Mouse (Mus musculus): ENCODE data around the gene Gtdc1. TPM values are rescaled to one million over a fixed set of nuclear protein-coding genes. Genes with fewer than 3 reads are reported as not detected.
A peak's percentile ranks its signal among the peaks of the same experiment; 100 is the strongest.

The Gtdc1 gene
- total RNA-seq (2021) = 10 to 100 TPM; 61.6 to 66.2 TPM

DNA sequence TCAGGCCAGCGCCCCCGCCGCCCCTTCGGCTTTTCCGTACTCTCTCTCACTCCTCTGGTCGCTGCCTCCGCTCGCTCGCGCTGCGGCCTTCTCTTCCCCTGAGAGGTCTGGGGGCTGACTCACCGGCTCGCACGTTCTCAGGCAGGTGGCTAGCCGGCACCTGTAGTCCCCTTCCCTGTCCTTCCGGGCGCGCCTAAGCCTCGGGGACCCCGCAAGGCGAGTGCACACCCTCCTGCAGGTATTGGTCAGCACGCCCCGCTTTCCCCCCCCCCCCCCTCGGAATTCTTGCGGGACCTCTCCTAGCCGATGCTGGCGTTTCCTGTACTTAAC lies at the start of gene Gtdc1:
Gene Gtdc1 (minus strand): TSS at position 176 of the 330 bp plus-strand sequence.
- no peak for DNase-seq

DNA sequence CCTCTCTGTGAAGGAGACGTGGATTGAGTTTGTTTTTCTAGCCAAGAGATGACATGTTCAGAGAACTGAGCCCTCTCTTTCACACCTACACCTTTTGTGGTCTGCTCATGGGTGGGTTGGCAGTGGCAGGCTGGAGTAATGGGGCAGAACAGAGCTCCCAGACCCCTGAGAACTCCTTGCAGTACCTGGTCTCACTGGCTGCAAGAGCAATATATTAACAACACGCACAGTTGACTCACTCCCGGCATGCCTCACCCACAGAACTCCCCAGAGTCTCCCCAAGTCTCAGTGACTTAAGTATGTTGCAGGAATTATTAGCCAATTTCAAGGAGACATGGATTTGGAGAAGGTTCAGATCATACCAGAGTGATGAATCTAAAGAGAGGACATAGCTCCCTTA lies 49.6 kb upstream of the Gtdc1 start:
- DNase-seq = no peak

DNA sequence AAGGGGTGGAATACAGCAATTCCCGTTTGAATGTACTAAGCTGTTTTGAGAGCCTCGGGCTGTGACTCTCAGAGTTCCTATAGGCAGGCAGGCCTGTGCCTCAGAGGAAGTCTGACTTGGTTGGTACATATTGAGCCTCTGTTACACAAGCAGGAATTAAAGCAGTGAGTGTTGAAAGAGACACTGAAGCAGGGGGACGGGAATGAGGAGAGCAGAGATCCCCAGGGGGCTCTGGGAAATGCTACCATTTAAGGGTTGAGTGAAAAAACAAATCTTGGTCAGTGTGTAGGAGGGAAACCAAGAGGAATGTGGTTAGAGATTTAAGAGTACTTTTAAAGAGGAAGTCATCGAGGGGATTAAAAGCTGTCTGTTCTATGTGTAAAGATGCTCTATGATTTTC lies 49.0 kb upstream of the Gtdc1 start:
- no peak for DNase-seq

DNA sequence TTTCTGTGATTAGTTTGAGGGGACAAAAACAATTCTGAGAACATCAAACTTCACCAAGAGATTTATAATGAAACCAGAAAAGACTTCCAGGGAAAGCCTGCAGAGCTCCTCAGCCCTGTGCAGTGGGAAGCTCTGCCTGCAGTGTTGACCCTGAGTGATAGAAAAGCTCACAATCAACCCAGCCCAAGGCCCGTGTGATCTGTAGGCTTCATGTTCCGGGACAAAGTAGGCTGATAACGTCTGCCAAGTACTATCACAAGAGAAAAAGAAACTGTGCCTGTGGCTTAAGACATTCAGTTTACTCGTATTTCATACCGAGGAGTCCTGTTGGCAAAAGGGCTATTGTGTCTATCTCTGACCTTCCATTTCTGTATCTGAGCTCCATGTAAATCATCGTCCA lies 46.4 kb upstream of the Gtdc1 start:
- DNase-seq = no peak

DNA sequence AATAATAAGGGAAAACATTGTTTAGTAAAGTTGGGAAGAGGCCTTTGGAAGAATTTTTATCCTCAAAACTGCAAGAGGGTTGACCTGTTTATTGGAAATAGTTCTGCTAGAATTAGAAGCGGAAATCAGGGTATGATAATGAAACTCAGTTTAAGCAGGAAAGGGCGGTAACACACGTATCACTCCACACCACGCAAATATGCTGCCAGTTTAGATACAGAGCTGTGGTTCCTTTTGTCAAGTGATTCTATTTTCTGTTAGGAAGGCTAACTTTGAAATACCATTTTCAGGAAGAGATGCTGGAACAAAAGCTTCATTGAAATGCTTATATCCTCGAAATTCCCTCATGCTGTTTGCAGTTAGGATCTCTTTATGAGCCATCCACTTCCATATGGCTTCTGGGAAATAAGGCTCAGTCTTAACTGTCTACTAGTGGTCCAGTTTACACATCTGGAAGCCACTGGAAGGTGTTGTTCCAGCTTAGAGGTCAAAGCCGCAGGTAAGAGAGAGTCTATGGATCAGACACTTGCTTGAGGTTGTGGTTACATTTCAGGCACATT lies 42.7 kb upstream of the Gtdc1 start:
- no peak for DNase-seq

DNA sequence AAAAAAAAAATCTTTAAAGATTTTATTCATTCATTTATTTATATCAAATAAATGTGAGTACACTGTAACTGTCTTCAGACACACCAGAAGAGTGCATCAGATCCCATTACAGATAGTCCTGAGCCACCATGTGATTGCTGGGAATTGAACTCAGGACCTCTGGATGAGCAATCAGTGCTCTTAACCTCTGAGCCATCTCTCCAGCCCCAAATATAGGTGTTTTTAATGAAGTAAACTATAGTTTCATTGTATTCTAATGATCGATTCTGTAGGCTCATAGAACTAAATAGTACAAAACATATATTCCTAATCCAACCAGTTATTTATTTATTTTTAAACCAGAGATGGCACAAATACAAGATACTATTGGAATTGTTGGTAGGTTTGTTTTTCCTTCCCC lies 42.2 kb upstream of the Gtdc1 start:
- no peak for DNase-seq

DNA sequence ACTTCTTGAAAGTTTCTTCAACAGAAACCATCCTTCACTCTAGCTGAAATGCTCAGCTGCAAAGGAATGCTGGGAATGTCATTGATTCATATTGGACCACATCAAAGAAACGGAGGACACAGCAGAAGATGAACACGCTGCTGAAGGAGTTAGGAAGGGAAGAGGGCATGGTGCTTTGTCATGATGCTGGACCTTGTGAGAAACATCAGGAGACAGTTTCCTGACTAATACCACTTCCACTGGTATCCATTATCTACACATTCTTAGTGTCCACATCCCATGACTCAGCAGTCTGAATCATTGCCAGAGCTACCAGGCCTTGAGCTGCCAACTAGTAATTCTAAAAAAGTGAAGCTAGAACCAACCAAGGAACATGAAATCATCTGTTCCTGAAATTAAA lies 41.8 kb upstream of the Gtdc1 start:
- no peak for DNase-seq

DNA sequence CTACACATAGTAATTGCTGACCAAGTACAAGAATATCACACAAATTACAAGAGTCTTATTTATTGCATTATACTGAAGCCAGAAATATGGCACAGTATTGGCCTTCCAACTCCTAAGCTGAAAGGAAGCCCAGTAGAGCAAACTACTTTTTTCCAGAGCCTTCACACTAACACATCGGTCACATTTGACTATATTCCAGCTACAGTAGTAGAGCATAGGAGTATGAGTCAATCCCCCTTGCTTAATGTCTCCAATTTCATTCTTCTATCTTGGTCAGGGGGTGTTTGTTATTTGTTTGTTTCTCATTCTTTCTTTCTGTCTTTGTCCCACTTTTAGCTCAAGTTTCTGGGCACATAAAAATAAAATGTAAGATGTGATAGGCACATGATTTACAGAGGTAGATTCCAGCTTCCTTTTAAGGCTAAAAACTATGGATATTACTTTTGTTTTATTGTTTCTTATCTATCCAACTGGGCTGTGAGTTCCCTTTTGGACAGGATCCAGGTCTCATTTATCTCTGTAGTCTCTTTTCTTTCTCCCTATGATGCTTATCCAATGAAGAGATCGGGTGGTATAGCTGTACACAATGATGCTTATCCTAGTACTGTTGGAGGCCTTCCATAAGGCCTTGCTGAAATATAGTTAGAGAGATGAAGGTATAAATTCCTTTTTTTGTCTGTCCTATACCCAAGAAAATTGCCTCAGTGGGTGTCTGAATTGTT lies 38.5 kb upstream of the Gtdc1 start:
- no peak for DNase-seq

DNA sequence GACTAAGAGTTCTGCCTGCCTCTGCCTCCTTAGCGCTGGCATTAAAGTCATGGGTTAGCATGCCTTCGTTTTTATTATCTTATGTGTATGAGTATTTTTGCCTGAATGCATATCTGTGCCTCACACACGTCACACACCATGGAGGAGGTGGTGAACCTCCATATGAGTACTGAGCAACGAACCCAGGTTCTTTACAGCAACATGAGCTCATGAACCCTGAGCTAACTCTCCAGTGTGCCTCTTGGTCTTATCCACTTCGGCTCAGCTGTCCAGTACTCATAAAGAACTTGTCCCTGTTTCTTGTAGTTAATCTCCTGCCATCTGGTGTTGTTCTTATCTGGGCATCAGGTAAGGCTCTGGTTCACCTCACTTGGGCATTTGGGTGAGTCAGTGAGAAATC lies 35.2 kb upstream of the Gtdc1 start:
- no peak for DNase-seq

DNA sequence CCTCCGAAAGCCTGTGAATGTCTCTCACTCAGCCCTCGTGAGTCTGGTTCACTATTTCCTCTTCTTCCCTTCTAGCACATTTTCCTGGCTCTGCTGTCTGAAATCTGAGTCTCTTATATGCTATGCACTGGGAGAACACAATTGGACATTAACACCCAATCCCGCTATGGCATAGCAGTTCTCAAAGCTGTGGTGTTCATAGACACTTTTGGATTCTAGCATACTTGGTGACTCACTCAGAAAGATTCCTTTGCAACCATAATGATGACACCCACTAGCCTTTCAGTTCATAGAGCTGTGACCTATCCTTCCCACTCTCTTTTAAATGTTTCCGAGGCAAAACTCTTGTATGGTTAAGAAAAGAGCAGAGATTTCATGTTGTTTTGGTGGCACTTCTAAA lies 33.7 kb upstream of the Gtdc1 start:
- no peak for DNase-seq

DNA sequence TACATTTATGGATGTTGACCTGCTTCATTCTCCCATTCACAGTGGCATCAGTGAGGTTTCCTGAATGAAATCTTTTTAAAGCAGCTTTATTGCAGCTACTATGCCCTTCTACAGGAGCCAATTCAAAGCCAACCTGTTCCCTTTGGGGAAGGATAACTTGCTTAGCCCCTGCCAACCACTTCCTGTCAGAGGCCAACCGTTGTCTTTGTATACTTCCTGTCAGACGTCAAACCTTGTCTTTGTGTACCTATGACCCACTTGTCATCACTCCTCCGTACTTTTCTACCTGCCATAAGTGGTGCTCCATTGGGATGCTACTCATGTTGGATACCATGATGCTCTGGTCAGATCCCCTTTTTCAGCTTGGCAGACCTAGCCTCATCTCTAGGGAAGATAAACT lies 33.1 kb upstream of the Gtdc1 start:
- no peak for DNase-seq

DNA sequence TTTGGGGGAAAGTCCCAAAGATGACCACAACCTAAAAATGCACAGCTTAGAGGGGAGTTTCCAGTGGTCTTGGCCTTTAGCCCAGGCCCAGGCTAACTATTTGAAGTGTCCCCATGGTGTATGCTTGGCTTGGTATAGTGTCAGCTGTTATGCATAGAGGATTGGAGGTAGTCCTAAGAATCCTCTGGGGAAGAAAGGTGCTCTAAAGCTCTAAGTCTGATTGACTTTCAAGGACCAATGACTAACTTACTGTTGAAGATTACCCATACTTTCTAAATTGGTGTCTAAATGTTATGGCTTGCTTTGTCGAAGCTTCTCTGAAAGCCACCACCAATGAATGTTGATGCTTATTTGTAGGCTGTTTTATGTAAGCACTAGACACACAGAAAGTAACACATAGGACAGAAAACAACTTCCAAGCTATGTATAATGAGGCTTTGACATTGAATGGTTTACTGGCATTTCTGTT lies 29.9 kb upstream of the Gtdc1 start:
- DNase-seq = no peak

DNA sequence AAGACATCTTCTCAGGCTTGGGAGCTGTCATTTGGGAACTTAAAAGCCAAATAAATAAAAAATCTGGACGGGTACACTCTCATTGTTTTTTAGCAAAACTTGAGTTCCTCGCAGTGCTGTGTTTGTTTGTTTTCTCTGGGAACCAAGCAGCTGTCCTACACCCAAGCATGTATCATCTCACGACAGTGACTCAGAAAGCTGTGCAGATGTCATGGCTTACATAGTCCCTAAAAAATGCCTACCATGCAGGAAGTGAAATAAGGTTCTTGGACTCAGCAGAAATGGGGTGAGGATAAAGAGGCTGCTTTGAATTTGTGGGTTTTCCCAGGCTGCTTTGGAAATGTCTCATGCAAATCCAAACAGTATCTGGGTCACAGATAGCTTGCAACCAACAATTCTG lies 28.8 kb upstream of the Gtdc1 start:
- DNase-seq = no peak

DNA sequence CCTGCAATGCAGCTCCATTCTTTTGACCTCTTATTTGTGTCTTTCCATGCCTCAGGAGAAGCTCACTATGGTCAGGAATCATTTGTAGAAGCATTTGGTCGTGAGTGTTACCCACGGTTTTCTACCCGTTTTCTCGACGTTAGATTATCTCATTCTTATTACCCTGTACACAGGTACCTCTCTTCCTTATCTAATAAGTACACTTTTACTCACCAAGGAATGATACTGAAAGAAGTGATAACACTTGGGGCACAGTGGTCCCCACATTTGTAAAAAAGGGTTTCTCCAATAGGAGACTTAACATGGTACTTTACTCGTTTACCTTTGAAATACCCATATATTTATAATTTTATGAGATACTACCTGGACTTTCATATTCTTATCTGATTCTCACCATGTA lies 28.0 kb upstream of the Gtdc1 start:
- DNase-seq = no peak

DNA sequence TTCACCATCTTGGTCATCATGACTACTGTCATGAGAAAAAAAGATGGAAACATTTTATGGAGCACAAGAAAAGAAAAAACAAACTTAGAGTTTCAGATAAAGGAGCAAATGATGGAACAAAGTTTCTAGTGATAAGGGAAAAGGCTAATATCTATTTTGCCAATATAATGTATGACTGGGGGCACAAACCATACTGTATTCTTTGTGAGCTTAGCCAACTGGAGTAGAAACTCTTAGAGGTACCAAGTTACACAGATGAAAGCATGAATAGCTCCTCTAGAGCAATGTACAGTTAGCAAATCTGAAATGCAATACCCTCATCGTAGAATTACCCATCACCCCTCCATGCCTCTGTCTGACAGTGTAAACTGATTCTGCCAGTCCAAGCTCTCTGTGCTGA lies 26.7 kb upstream of the Gtdc1 start:
- no peak for DNase-seq

DNA sequence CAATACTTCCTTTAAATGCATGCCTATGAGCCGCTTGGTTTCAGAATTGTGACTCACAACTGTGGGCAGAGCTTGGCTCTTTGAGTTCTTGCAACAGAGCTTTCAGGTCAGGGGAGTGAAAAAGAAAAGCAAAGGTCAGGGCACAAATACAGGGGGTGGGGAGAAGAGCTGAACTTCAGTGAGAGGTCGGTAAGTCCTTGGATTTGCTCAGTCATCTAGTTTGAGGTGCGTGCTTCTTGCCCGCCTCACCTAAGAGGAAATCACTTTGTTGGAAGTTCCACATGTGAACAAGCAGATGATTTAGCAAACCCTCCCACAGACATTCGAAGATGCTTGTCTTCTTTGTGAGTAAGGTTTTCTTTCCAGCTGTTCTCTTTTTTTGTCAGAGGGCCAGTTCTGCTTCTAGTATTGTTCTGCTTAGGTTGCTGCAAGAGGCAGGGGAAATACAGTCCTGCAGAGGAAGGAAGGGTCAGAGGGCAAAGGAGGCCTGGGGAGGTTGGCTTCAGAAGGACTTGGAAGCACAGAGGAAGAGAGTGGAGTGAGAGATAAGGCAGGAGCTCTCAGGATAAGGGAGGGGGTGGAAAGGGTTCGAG lies 25.5 kb upstream of the Gtdc1 start:
- DNase-seq = no peak

DNA sequence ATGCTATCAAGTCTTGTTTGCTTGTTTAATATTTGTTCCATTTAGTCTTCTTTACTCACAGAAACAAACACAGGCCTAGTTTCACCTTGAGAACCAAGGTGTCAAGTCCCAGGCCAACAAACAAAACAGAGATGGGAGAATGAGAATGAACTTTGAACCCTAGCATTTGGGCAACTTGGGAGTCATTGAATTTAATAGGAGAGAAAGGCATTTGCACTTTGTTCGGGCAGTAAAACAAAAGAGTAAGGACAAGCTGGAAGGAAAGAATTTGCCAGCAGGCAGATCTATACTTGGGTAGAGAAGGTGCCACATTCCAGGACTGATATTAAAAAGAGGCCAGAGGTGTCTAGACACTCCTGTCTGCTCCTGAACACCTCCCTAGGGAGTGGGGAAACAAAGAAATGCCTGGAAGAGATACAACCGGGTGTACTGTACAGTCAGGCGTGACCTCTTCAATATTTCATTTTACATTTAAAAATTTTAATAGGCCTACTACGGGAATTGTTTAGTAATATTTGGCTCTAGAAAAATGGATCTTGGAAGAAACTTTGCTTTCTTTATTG lies 24.3 kb upstream of the Gtdc1 start:
- no peak for DNase-seq

DNA sequence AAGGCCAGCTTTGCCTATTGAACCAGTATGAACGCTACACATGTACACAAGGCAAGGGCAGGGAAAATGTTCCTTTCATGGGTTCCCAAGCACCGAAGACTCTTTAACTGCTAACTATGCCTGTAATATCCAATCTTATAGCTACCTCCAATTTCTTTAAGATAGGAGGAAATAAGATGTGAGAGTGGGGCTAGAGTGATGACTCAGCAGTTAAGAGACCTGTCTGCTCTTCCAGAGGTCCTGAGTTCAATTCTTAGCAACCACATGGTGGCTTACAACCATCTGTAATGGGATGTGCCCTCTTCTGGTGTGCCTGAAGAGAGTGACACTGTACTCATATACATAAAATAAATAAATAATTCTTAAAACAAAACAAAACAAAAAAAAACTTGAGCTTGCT lies 17.2 kb upstream of the Gtdc1 start:
- DNase-seq = no peak

DNA sequence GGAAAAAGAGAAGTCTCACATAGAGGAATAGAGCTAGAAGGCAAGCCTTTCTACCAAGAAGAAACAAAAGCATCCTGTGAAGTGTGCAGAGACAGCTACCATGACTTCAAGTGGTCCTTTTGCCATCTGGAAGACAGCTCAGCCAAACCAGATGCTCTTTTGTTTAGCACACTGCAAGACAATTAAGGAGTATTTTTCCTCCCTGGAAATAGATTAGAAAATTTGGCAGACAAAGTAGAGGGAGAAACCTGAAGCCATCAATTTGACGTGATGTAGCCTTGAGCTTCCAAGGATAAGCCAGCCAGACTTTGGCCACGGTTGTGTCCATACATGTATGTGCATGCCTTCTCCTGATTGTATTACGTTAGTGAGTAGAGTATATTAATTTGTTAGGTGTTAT lies 3.5 kb upstream of the Gtdc1 start:
- DNase-seq = no peak

DNA sequence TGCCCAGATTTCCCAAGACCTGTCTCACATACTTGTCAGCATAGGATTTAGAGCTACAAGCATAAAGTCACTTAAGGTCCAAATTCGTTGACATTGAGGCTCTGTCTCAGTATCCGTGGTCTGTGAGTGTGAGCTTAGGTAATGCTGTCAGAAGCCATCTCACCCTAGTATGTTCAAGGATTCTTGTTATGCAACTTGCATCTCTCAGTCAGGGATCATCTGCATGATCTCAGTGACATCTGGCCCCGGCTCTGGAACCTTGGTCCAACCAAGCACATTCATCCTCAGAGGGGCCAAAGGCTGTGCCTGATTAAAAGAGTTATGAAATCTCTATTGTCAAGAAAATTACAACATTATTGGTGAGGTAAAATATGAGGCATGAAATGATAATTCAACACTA lies 1.2 kb upstream of the Gtdc1 start:
- DNase-seq = no peak

DNA sequence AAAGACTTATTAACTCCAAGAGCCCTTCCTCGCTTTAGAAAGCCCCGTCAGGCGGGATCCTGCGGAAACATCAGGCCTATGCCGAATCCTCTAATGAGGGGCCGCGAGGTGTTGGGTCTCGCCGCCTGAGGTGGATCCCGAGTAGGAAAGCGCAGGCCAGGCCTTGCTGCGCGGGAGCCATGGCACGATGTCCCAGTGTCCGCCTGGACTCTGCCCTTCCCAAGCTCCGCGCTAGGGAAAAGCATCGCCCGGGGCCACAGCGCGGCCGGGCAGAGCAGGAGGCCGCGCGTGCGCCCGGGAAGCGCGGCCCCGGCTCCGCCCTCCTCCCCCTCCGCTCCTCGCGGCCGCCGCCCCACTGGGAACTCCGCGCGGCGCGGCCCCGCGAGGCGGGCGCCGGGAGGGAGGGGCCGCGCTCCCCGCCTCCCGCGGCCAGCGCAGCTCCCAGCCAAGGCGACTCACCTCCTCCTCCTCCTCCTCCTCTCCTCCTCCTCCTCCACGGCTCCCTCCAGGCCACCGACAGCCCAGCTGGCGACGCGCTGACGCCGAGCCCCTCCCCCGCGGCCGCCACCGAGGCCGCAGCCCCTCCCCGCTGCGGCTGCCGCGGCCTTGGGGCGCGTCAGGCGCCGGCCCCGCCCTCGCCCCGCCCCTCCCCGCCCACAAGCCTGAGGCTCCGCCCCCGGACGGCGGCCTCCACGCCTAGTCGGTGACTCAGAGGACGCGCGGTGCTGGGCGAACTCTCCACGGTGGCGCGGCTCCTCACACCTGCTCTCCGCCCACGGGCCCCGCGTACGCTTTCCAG lies 575 bp downstream of the Gtdc1 start:
- peak; percentile 87 to 88 for DNase-seq

DNA sequence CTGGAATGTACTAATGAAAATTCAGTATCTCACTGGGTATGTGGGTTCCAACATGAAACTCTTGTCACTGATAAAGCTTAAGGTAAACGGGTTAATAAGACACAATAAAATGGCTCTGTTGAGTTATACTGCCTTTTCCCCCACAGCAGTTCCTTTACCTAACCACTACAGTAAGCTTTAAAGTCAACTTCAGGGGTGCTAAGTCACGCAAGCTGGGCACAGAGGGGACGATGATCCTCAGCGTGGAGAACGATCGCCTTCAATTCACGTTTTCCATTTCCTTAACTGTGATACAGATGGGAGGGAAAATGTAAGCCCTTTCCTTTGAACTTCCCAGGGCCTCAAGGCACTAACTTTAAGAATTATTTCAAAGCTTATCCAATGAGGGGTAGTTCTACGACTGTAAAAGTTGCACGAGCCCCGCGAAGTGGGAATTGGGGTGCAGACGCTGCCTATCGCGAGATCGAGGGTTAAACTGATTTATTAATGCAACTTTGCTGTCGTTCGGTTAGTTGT lies 1.2 kb downstream of the Gtdc1 start:
- DNase-seq = no peak

DNA sequence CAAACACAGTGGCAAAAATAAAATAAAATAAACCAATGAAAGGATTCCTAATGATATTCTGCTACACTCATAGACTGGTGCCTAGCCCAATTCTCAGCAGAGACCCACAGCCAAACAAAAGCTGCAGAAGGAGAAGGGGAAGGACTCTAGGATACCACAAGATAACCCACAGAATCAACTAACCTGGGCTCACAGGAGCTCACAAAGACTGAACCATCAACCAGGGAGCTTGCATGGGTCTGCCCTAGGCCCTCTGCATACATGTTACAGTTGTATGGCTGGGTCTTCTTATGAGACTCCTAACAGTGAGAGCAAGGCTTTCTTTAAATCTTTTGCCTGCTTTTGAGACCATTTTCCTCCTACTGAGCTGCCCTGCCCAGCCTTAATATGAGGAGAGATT lies 2.8 kb downstream of the Gtdc1 start:
- DNase-seq = no peak
